Mouse (Mus musculus): ENCODE measurements around the gene Fzd10. TPM values are rescaled to one million over a fixed set of nuclear protein-coding genes. Genes with fewer than 3 reads are reported as not detected.

Gene Fzd10
- 0.30 TPM for polyA plus RNA-seq (2017; shearing (Covaris generic))

GRCm38 (mm10) chr5:128600072-128601021, at the start of gene Fzd10:
TSS of gene Fzd10 (plus strand) at chr5:128600844.

Other genes with a start within 250 kb of the Fzd10 start
- not detected for gene Tmem132d, start 167.8 kb upstream of the Fzd10 start, polyA plus RNA-seq (2017; shearing (Covaris generic))
- 0.30 TPM for gene Piwil1, start 101.7 kb downstream of the Fzd10 start, polyA plus RNA-seq (2017; shearing (Covaris generic))